Mouse (Mus musculus) left cerebral cortex, postnatal 4 days (tissue): ENCODE results near the gene Usp47. TPM values are rescaled to one million over a fixed set of nuclear protein-coding genes. Genes with fewer than 3 reads are reported as not detected.

Experiments used
- DNase-seq: peaks from one replicate; pipeline ENCODE4 v3.0.0-alpha.2; 2022
- intact Hi-C: fragments of 180-260 bp; cut with DNase I; formaldehyde crosslinking; loops from one replicate; pipeline ENCODE4 v1.15.1; 2025
- total RNA-seq, 2 experiments: library from RNA; stranded (reverse); gene quantifications; 2 replicates each; pipeline ENCODE4 v1.2.3; 2021

Usp47 gene
- total RNA-seq, 2 experiments from 2014 or later: 97.2 to 104 TPM

DNA sequence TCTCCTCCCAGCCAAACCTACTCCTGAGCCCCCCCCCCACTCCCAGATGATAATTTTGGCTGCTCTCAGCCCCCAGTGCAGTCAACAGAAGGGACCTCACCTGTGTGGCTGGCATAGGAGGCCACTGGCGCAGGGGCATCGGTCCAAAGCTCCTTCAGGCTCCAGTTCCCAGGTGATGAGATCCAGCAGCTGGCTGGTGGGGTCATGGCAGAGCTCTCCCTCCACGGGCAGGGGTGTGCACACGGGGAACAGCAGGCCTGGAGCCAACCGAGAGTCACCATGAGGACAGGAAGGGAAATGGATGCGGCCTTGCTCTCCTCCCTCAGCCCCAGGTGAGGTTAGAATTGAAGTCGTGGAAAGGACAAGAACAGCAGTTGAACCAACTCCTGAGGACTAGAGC is 95.9 kb downstream of the Usp47 start:
- no peak for DNase-seq
- intact Hi-C loops: no loop called here

DNA sequence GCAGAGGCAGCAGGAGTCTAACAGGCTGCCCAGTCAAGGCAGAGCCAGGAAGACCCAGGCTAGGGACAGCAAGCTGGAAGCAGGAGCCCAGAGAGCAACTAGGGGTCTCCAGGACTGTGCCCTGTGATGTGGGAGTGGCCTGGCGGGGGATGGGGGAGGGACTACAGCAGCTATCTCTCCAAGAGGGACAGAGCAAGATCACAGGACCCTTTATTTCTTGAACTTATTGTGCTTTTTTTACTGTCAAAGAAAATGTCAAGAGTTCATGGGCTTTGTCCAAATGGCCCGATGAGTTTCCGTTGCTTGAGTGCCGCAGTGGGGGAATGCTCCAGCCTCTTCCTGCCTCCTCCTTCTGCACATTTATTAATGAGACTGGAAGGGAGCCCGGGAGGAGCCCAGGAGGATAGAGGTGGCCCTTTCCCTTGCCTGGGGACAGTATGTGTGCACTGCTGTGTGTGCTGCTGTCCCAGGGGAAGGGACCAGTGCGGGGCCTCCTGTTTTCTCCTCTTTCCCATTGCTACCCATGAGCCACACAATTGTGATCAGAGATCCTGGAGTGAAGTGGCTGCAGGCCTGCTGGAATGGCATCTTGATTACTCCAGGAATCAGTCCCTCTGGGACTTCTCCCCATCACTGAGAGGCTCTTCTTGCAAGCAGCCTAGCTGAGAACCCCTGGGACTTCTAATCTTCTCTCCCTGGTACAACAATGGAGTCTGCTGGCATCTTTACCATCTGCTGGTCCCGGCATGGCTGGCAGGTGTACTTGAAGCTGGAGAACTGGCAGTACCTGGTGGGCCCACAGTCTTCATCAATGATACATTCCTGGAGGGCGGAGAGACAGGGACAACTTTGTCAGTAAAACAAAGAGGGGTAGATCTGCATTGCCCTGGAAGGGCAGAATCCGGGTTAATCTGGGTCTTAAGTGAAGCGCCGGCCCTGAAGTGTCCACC is 97.8 kb downstream of the Usp47 start:
- intact Hi-C loops: no loop called here
- peak; percentile 43 for DNase-seq

DNA sequence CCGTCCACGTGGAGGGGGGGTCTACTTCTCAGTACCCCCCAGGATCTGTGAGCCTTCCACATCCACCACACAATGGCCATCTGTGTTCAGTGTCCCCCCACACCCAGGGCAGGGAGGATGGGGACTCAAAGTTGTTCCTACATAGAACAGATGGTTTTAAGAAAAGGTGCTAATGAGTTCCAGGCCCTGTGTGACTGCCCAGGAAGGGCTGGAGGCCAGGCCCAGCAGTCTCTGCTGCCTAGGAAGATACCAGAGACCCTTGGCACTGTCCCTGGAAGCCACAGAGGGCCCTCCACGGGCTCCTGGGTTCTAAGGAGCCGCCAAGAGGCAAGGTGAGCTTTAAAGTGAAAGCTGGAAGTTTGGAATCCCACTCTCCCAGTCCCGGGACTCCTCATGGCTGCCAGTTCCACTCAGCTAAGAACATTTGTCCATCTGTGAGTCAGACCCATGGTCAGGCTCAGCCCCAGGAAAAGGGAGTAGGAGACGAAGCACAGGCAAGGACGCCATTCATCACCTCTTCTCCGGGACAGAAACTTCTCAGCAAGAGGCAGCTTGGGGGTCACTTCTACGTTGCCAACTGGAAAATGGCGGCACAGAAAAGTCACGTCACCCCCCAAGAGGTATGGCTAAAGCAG is 98.7 kb downstream of the Usp47 start:
- peak; percentile 60 for DNase-seq
- intact Hi-C loops: no loop called here

DNA sequence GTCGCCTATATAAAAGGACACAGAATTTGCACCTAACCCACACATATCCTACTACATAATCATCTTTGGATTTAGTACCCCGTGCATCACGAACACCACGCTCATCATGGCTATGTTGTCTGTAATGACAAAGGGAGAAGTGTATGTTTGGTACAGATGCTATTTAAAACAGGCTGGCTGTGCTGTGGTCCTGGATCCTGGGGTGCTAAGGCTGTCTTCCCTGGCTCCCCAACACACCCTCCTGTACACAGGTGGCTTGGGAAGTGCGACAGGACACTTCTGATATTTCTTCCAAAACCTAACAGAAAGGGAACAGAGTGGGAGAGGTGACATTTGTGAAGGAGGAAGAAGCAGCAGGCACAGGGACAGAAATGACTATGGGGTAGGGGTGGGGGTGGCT is 100.3 kb downstream of the Usp47 start:
- no peak for DNase-seq
- intact Hi-C loops: no loop called here

DNA sequence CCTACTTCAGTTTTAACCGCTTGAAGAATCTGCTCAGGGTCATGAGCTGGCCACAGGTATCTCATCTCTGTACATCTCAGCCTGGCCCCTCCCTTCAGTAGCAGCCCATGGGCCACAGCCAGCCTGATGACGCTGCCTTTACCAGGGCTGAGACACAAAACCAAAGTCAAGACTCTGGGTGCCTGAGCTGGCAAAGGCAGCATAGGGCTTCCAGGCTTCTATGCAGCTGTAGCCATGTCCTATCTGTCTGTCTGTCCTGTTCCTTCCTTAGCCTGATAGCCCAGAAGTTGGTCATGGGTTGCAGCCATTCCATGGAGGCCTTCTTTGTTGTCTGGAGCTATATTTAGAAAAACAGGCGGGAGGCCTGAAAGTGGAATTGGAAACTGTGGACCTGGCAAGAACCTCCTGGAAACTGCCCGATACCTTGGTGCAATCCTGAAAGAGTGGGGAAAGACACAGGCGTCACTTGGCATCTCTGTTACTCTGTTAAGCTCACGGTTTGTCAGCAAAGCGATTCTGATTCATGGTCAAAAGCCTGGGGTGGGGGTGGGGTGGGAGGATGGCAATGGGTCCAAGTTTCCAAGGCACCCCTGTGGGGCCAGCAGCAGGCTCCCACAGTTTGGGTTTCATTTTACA is 102.4 kb downstream of the Usp47 start:
- DNase-seq: no peak
- intact Hi-C loops: no loop called here

DNA sequence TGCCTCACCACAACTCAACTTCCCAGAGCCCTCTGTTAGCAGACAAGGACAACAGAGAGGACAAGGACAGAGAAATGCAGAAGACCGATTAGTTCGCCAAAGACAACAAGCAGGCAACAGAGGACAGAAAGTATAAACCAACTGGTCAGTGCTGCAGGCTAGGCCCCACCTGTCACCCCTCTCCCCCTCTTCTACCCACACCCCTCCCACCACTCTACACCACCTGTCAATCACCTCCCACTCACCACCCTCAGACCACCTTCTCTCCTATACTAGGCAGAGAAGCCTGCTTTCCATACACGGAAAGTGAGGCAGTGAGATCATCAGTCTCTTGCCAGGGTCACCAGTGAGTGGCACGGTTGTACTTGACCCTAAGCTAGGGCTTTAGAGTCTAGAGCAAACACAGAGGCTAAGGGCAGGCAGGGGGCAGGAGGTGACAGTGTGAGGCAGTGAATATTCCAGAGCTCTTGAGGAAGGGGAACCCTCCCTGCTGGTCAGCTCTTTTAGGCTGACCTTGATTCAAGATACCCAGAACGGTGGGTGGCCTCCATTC is 103.9 kb downstream of the Usp47 start:
- intact Hi-C loops: no loop called here

DNA sequence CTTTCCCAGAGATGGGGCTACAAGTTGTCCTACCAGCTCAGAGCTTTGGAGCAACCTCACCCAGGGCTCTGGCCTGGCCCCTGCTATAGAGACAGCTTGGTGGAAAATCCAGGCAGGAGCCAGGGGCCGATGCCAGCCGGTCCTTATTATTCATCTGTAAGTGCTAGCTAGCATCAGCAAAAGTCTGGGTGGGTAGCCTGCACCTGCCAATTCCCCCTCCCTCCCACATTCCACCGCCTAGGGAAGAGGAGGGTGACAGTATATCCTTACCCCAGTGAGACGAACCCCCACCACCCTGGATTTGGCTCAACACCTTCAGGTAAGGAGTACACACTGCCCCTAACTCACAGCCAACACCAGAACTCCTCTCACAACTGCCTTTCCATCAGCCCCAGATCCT is 104.7 kb downstream of the Usp47 start:
- DNase-seq: peak; percentile 40
- intact Hi-C loops: no loop called here

More for the DNA sequence above, 103.9 kb downstream of the Usp47 start:
- no peak for DNase-seq

DNA sequence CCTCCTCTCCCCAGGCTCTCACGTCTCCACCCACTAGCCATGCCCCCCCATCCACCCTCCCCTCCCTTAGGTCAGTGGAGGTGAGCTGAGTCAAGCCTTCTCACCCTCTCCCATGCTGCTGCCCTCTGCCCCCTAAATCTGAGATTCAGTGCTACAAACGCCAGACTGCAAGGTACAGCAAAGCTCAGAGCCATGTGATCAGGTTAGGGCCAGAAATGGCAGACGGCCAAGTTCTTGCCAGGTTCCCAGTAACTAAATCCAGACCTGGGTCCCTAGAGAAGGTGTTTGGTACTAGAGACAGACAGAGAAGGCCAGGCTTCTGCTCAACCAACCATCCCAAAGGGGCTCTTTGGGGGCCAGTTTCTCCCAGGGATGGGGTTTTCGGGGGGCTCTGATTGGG is 105.5 kb downstream of the Usp47 start:
- intact Hi-C loops: no loop called here
- DNase-seq: no peak

DNA sequence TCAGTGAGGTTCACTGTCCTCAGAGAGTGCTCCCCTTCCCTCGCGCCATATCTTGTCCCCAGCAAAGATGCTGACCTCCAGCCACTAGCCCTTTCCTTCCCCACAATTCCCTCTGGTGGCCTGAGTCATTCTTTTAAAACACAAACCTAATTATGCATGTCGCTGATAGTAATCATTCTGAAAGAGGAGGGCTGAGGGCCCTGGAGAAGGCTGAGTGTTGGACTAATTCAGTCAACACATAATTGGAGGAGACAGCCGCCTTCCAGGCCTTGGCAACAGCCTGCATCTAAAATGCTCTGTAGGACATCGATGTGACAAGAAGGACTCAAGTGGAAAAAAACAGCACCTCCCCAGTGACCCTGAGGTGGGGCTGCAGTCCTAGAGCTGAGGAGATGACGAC is 106.5 kb downstream of the Usp47 start:
- intact Hi-C loops: no loop called here
- peak; percentile 67 for DNase-seq

DNA sequence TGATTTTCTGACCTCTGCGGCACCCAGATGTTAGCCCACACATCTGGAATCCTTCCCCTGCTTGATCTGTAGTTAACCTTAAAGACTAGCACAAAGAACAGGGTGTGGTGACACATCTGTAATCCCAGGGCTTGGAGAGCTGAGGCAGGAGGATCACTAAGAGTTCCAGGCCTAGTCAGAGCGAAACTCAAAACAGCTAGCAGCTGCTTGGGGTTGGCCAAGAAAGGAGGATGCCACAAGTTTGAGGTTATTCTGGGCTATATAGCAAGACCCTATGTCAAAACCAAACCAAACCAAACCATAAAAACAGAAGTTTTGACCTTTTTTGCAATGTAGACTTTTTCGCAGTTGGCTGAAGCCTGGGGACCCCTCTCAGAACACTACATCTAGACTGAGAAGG is 107.4 kb downstream of the Usp47 start:
- DNase-seq: no peak
- intact Hi-C loops: no loop called here

DNA sequence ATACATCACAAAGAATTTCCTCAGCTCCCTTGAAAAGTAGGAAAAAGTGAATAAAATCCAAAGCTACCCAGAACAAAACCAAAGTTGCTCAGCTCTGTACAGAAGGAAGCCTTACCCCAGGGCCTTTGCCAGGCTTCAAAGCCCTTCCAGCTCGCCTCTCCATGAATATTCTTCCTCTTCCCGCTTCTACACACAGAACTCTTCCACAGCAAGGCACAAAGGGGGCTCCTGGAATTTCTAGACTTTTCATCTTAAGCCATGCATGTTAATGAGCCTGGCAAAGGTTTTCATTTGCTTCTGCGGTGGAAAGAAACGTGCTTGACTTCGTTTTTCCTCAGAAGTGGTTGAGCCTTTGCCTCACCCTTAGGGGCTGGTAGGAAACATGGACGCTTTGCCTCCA is 108.7 kb downstream of the Usp47 start:
- DNase-seq: no peak
- intact Hi-C loops: no loop called here

DNA sequence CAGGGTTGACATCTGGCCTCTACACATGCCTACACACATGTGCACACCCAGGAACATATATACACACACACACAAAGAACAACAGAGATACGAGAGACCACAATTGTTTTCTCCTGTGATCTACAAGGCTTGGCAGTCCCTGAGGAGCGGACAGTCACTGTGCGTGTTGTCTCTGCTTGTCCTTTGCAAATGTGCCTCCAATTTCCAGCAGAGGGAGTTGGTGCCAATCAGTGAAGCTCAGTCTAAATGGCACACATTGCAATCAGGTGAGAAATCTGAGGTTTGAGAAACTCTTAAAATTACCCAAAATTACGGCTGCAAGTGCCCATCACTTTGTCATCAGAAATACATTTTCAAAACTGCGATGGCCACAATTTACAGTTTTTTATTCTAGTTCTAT is 110.0 kb downstream of the Usp47 start:
- intact Hi-C loops: no loop called here
- no peak for DNase-seq

DNA sequence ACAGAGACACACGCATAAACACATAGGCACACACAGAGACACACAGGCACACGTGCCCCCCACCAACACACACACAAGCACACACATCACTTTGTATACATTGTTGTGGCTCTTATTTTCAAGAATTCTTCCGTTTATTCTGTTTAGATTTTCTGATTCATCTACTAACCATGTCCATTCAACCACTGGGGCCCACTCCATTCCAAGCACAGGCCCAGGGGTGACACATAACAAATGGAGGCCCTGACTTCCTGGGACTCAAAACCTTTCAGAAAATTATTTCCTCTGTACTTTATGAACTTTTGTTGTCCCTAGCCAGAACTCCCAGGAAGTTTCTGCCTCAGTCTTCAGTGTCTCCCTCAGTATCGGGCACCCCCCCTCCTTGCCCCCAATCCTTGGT is 111.9 kb downstream of the Usp47 start:
- DNase-seq: no peak
- intact Hi-C loops: no loop called here

DNA sequence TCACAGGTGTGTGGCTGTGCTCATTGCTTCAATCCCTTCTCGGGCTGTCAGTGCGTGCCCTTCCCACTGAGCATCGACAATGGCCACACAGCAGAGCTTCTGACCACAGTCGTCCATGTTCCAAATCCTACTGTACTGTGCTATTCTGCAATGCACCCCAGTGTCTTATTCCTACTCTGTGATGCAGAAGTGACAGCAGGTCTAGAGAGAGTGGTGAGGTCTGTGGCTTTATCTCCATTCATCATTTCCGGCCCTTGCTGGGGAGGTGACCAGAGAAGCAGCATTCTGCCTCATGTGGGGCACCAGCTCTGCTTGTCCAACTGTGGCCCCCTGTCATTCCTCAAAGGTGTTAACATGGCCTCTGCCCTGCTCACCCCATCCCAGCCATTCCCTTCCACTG is 113.2 kb downstream of the Usp47 start:
- DNase-seq: no peak
- intact Hi-C loops: no loop called here

DNA sequence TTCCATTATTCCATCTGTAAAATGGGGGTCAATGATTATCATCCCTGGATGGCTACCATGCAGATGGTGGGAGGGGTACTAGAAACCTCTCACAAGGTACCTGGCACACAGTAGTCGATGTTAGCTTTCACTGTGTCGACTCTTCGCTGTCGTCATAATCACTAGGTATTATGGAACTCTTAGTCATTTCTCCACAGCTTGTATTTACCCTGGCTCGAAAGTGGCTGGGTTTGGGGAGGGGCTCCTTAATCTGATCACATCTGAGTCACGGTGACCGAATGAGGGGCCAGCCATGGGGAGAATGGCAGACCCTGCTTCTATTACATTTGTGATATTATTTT is 114.8 kb downstream of the Usp47 start:
- no peak for DNase-seq
- intact Hi-C loops: no loop called here

DNA sequence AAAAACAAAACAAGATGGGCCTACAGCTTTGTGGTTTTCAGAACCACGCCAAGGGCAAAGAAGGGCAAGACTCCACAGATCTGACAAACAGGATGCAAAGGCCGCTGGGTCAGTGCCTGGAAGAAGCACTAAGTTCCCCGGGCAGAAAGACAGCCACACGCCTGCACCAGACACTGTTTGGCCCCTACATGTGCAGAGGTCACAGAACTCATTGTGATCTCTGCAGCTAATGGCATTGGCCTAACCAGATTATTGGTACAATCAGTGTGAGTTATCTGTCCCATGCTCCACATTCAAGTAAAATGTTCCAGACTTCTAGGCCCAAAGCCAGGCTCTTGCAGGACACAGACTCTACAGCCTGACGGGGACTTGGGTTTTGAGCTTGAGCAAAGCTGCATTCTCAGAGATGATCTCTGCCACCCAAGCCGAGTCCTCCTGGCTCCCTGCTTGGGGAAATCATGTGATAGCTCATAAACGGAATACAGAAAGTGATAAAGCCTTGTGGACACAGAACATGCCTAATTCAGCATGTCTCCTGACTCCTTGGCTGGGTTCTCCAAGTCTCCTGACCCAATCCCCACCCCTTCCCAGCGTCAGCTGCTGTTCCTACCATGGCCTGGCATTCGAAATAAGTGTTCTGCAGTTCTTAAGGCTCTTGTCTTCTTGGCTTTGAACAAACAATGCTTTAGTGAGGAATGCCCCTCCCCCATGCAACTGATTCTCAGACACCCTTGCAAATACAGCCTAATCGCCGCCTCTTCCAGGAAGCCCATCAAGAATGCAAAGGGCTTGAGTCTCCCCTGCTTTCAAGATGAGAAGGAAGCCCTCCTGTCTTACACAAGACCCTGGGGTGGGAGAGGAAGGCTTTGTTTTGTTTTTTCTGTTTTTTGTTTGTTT is 115.5 kb downstream of the Usp47 start:
- DNase-seq: no peak

DNA sequence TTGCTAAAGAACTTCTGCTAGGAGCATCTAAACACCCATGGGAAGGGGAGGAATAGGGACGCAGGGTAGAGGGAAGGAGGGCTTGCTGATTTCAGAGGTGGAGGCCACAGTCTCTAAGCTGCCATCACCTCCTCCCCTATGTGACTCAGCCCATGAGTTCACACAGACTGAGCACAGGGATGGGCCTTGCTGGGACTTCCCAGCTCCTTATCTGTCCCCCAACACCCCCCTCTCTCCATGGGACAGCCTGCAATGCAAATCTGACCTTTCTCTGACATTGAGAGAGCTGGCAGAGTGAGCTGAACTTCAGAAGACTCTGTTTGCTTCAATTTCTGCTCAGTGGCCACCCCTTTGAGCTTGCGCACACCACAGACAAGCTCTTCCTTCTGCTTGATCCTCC is 117.4 kb downstream of the Usp47 start:
- no peak for DNase-seq
- intact Hi-C loops: no loop called here

More for the DNA sequence above, 115.5 kb downstream of the Usp47 start:
- intact Hi-C loops: no loop called here

DNA sequence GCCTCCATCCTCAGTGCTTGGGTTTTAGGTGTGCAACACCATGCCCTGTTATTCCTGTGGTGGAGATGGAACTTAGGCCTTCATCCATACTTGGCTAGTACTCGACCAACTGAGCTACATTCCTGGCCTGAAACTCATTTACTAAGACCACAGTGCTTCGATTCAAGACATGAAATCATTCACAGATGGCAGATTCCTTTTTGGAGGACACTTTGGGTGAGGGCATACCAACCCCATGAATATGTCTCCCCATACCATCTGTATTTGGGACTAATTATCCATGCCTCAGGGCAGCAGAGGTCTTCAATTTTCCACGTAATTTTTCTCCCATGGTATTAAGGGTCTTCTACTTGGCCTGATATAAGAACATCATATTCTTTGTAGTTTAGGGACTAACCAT is 119.3 kb downstream of the Usp47 start:
- intact Hi-C loops: no loop called here
- no peak for DNase-seq

DNA sequence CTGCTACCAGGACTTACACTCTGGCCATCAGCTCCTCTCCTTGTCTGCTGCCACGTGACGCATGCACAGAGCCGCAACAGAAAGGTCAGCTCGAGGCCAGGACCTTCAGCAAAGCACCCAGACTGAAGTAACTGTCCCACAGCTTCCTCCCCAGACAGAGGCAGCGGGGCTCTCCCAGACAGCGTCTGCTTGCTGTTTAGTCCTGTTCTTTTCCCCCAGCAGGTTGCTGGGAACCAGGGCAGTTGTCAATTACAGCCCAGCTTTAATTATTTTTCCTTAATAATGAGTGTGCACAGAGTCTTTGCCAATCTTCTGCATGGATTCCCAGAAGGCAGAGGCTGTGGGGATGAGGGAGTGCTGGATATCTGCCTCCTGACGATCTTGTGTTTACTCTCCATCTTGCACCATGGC is 119.8 kb downstream of the Usp47 start:
- peak; percentile 32 for DNase-seq
- intact Hi-C loops: no loop called here

DNA sequence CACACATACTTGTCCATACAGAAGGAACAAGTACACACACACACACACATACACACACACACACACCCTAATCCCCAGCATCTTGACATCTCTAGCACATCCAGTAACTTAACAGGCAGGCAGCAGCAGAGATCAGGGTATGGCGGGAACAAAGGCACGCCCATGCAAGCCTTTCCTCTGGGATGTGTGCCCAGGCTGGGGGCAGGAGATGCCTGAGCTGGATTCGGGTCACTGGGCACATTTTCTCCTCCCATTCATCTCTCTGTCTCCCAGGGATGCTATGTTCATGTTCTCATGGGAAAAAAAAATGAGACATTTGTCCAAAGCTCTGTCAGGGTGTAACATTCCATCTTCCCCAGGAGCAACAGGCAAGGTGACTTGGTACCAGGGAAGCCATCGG is 120.7 kb downstream of the Usp47 start:
- no peak for DNase-seq
- intact Hi-C loops: no loop called here
